Mouse (Mus musculus) left cerebral cortex, adult 9 months (tissue): ENCODE measurements around the gene Rps9.
A peak's percentile ranks its signal among the peaks of the same experiment; 100 is the strongest.

ENCODE experiments used
- DNase-seq, 2 experiments: peaks; one replicate each; pipeline ENCODE4 v3.0.0; 2022; ENCODE audit warnings: low spot score in 2 of 2

The Rps9 gene

GRCm38 (mm10) chr7:3703879-3704441, at the start of gene Rps9:
TSS of gene Rps9 (plus strand) at chr7:3703993.
- peak; percentile 93 to 98 for DNase-seq

- no peak for DNase-seq
These were observed 46.8 kb upstream of the Rps9 start for GRCm38 (mm10) chr7:3656966-3657365.

GRCm38 (mm10) chr7:3658578-3658977, 45.2 kb upstream of the Rps9 start:
- DNase-seq = no peak

GRCm38 (mm10) chr7:3664524-3665214, 39.1 kb upstream of the Rps9 start:
- DNase-seq = no peak

GRCm38 (mm10) chr7:3665215-3666114, 38.3 kb upstream of the Rps9 start, which contains the start of gene Leng1:
TSS of gene Leng1 (minus strand) at chr7:3665840.
- peak; percentile 92 to 98 for DNase-seq

GRCm38 (mm10) chr7:3666921-3667391, 36.8 kb upstream of the Rps9 start:
- DNase-seq = no peak

GRCm38 (mm10) chr7:3674507-3675227, 29.1 kb upstream of the Rps9 start:
- peak in 1 of 2 experiments; percentile 82 for DNase-seq

- no peak for DNase-seq
These were observed 28.6 kb upstream of the Rps9 start for GRCm38 (mm10) chr7:3675228-3675548.

GRCm38 (mm10) chr7:3676371-3676770, 27.4 kb upstream of the Rps9 start:
- no peak for DNase-seq

- DNase-seq = no peak
These were observed 26.5 kb upstream of the Rps9 start, which contains the start of gene Tmc4 for GRCm38 (mm10) chr7:3677342-3677741. TSS of gene Tmc4 (minus strand) at chr7:3677553.

- peak in 1 of 2 experiments; percentile 35 for DNase-seq
These were observed 19.8 kb upstream of the Rps9 start for GRCm38 (mm10) chr7:3683908-3684550.

- no peak for DNase-seq
These were observed 19.1 kb upstream of the Rps9 start for GRCm38 (mm10) chr7:3684698-3685097.

GRCm38 (mm10) chr7:3685400-3686187, 18.2 kb upstream of the Rps9 start:
- no peak for DNase-seq

GRCm38 (mm10) chr7:3691919-3692318, 11.9 kb upstream of the Rps9 start:
- DNase-seq = no peak

GRCm38 (mm10) chr7:3692382-3692986, 11.3 kb upstream of the Rps9 start, which contains the start of gene Tsen34:
TSS of gene Tsen34 (plus strand) at chr7:3692863.
- no peak for DNase-seq

- peak; percentile 98 to 99 for DNase-seq
These were observed 10.6 kb upstream of the Rps9 start, which contains the start of gene Mboat7 for GRCm38 (mm10) chr7:3692987-3693808. TSS of gene Mboat7 (minus strand) at chr7:3693523.

- no peak for DNase-seq
These were observed 10.1 kb upstream of the Rps9 start for GRCm38 (mm10) chr7:3693809-3694075.

GRCm38 (mm10) chr7:3694076-3694948, 9.5 kb upstream of the Rps9 start:
- peak in 1 of 2 experiments; percentile 54 for DNase-seq
